Mouse (Mus musculus) erythroid progenitor cell, adult 5-6 weeks (primary cell): Measurements from ENCODE around the gene Ptgdr2. TPM values are rescaled to one million over a fixed set of nuclear protein-coding genes. Genes with fewer than 3 reads are reported as not detected.
A peak's percentile ranks its signal among the peaks of the same experiment; 100 is the strongest.

Experiments used
- ATAC-seq: replicated peaks from 2 replicates; pipeline ENCODE4 v1.8.0; 2016; ENCODE audit warnings: moderate number of reproducible peaks, mild to moderate bottlenecking, moderate TSS enrichment, inconsistent platforms; ENCODE audit not compliant: poor library complexity, low FRiP score, severe bottlenecking
- total RNA-seq, 2 experiments: library from RNA; stranded (forward) in 1 of 2; stranded (reverse) in 1 of 2; fragments of 150-400 nt in 1 of 2; fragments of 186-747, 209-891 nt in 1 of 2; gene quantifications; 2 replicates each; pipeline versions ENCODE4 v1.2.3 to v1.2.4; 2015 to 2017; ENCODE audit warnings: low replicate concordance in 2 of 2

The Ptgdr2 gene
- total RNA-seq (2015; ENCODE audit: low replicate concordance), result not detected in 2 replicates
- not detected in 2 replicates for total RNA-seq (2017; ENCODE audit: low replicate concordance)

DNA sequence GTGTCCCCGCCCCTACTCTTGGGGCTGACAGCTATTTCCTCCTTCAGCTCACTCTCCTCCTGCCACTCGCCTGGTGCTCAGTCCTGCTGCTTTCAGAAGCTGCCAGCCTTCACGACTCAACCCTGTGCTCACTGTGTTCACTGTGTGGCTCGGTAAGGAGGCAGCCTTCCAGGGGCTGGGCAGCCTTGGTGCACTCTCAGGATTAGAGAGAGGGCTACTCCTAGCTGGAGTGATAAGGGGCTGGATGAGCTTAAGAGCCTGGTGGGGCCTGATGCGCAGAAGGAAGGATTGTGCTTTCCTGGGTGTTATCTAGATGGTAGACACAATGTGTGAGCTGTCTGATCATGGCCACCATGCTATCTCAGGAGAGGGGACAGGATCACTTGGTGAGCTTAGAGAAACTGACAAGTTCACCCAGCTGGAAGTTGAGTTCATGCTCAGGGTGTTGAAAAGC is at the start of gene Ptgdr2:
Gene Ptgdr2 (plus strand): TSS at position 51 of the 454 bp plus-strand sequence.
- ATAC-seq, result no peak

DNA sequence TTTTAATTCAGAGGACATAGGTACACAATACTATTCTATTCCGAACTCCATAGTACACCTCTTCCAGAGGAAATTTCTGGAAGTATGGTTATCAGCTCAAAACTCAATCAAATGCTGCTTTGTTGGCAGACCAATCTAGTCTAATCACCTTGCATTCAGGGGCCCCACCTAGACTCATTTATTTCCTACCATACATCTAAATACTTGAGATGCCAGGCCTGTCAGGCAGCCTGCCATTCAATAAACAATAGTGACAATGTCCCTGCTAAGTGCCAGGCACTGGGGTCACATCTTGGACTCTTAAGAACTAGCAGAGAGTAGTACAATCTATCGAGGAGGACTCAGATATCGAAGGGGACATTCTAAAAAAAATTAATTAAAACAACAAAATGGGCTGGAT is 44.8 kb upstream of the Ptgdr2 start:
- no peak for ATAC-seq

GRCm38 (mm10) chr19:10895016-10895528 is 41.9 kb upstream of the Ptgdr2 start, which contains the start of gene Prpf19:
Prpf19 (plus strand) TSS chr19:10895231.
- peak; percentile 99 for ATAC-seq

DNA sequence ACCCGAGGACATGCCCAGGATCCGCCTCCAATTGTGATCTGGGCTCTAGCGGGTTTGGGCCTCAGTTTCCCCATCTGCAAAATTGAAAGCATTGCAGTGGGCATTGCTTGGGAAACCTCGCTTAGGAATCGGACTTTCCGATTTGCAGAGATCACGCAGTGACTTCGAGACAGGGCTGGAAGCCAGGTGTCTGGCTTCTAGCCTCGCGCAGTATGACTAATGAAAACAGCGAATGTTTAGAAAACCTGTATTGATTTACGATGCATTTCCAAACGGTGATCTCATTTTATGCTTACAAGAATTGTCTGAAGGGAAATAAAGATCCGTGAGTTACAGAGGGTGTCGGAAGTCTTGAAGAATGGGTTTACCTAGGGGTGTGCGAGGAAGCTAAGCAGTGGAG is 41.3 kb upstream of the Ptgdr2 start:
- ATAC-seq, result no peak

DNA sequence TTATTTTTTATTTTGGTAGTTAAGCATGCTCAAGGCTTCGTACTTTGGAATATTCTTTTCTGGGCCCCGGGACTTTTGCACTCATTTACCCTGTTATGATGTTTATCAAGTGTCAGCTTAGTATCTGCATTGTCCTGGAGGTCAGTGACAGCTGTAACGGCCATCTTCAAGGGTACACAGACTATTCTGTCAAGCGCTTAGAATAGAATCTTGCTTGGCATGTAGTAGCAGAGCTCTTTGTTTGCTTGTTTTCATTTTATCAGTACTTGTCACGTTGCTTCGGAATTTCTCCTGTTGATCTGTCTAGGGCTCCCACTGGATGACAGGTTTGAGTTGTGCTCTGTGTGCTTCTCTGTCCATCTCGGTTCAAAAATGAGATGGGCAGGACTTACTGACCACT is 40.1 kb upstream of the Ptgdr2 start:
- no peak for ATAC-seq

- ATAC-seq, result no peak
Observed at GRCm38 (mm10) chr19:10897491-10897890, 39.5 kb upstream of the Ptgdr2 start.

- no peak for ATAC-seq
Observed at GRCm38 (mm10) chr19:10900315-10900714, 36.6 kb upstream of the Ptgdr2 start.

DNA sequence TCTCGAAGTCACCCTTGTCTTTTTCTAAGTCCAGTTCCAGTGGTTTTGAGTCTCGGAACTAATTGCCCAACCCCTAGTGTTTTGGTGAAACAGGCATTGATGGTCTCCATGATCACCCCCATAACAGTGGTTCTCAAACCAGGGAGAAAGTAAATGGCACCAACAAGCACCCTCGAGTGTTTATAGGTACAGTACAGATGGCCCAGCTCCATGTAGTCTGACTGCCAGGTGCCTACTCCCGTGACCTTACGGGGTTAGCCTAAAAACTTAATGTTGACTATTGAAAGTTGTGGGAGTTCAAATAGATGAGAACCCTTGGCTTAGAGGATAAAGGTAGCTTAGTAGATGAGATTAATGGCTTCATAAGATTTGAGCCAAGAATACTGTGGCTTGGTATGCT is 35.9 kb upstream of the Ptgdr2 start:
- no peak for ATAC-seq

- ATAC-seq, result no peak
Observed at GRCm38 (mm10) chr19:10904512-10904911, 32.4 kb upstream of the Ptgdr2 start.

- ATAC-seq, result no peak
Observed at GRCm38 (mm10) chr19:10904927-10905727, 31.8 kb upstream of the Ptgdr2 start.

DNA sequence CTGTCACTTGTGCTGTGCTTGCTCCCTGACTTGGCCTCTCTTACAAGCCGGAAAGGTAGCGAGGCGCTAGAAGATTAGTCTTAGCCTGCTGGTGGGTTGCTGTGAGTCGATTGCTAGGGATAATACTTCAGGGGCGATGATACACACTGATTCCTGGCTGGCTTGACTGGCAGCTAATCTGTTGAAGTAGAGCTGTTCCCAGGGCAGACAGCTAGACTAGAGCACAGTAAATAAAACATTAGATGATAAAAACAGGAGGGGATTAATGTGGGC is 31.3 kb upstream of the Ptgdr2 start:
- no peak for ATAC-seq

GRCm38 (mm10) chr19:10907891-10908290 is 29.1 kb upstream of the Ptgdr2 start:
- no peak for ATAC-seq

GRCm38 (mm10) chr19:10909087-10909721 is 27.8 kb upstream of the Ptgdr2 start:
- no peak for ATAC-seq

DNA sequence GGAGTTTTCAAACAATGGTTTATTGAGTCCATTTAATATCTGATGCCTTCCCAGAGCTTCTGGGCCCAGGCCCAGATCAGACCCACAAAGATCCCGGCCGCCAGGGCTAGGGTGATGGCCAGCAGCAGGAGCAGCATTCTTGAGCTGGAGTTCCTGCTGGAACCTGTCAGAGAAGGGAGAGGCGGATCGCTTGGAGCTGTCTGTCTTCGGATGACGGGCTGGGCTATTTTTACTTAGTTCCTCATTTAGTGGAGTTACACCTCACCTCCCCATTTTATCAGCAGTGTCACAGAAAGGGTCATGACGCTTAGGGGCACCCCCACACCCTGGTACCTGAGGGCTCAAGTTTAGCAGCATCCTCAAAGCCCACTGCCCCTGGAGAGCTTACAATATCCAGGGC is 22.7 kb upstream of the Ptgdr2 start:
- ATAC-seq, result no peak

- no peak for ATAC-seq
Observed at GRCm38 (mm10) chr19:10914870-10915269, 22.1 kb upstream of the Ptgdr2 start.

DNA sequence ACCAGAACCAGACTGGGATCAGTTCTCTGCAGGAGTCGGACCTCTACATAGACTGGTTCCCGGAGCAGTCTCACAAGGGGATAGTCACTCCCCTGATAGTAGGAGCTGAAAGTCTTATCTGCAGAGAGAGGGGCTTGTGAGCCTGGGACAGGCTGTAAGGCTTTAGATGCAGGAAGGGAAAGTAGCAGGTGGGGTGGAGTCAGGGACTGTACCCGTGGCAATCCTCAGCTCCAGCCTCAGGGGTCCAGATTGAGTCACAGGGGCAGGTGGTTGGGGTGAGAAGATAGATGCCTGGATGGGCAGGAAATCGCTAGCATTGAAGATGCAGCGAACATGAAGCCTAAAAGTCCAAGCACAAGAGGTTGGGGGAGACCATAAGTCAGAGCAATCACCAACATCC is 20.5 kb upstream of the Ptgdr2 start:
- no peak for ATAC-seq

GRCm38 (mm10) chr19:10918321-10918991 is 18.5 kb upstream of the Ptgdr2 start:
- no peak for ATAC-seq

GRCm38 (mm10) chr19:10920532-10920931 is 16.4 kb upstream of the Ptgdr2 start, which contains the start of gene Zp1:
Zp1 (minus strand) TSS chr19:10920632.
- no peak for ATAC-seq

GRCm38 (mm10) chr19:10921058-10921457 is 15.9 kb upstream of the Ptgdr2 start:
- no peak for ATAC-seq

- no peak for ATAC-seq
Observed at GRCm38 (mm10) chr19:10924220-10924619, 12.7 kb upstream of the Ptgdr2 start.
